ENCODE assay signal across 27 mouse cellular contexts in genomic region chr9:65239176-65239575, GRCm38 (mm10). TPM values are rescaled to one million over a fixed set of nuclear protein-coding genes. Genes with fewer than 3 reads are reported as not detected.
A peak's percentile ranks its signal among the peaks of the same experiment; 100 is the strongest.
DNase-seq lines count a peak whose midpoint lies in the region; ATAC-seq and TF ChIP-seq lines count a peak whose summit lies in the region.
"Had no signal": no experiment of that assay in that cellular context is flagged by ENCODE, and none has a peak within 500 bp of the region (broad histone marks: within the 10 kb centered on the region; RNA-seq: fewer than 3 reads in every experiment).

No protein-coding gene starts in this region.

- 88% methylated on average over 4 of the region's 4 CpGs for WGBS in kidney, postnatal 0 days
- 64% methylated on average over 4 of the region's 4 CpGs for WGBS in lung, postnatal 0 days
- 89% methylated on average over 4 of the region's 4 CpGs for WGBS in neural tube, embryonic 13.5 days
- 61% methylated on average over 4 of the region's 4 CpGs for WGBS in intestine, embryonic 16.5 days

- H3K4me3 ChIP-seq in kidney, postnatal 0 days (replicated peaks; ENCODE audit: low read depth, low read length), result no peak overlapping the region
- H3K4me3 ChIP-seq in lung, postnatal 0 days (ENCODE audit: low read depth, low read length), result no peak overlapping the region
- no peak overlapping the region for H3K4me3 ChIP-seq in neural tube, embryonic 13.5 days
- no peak overlapping the region for H3K4me3 ChIP-seq in intestine, embryonic 16.5 days (ENCODE audit: low read length)
- H3K4me3 ChIP-seq: embryonic facial prominence, embryonic 13.5 days; heart, embryonic 12.5 days; heart, embryonic 15.5 days; hindbrain, embryonic 10.5 days; hindbrain, embryonic 13.5 days had no signal

- peaks cover 15% of the 10 kb centered on the region for H3K4me1 ChIP-seq in kidney, postnatal 0 days (replicated peaks; ENCODE audit: insufficient read depth, low read length)
- H3K4me1 ChIP-seq in lung, postnatal 0 days (ENCODE audit: insufficient read depth, low read depth, low read length), result no peaks in the 10 kb centered on the region; the same call in 1 of the 2 replicates
- peaks cover 40% of the 10 kb centered on the region for H3K4me1 ChIP-seq in neural tube, embryonic 13.5 days (replicated peaks)
- H3K4me1 ChIP-seq in intestine, embryonic 16.5 days (ENCODE audit: control insufficient read depth, insufficient read depth, low read length), result peaks cover 26% of the 10 kb centered on the region
- H3K4me1 ChIP-seq: heart, embryonic 15.5 days had no signal

- no peak for DNase-seq in kidney, postnatal 0 days (ENCODE audit: low spot score)
- DNase-seq in kidney, adult 11 months, result no peak
- DNase-seq in lung, postnatal 0 days (ENCODE audit: low spot score), result peak; percentile 45
- no peak for DNase-seq in lung, postnatal 10 days
- no peak for DNase-seq in neural tube, embryonic 10.5 days (ENCODE audit: extremely low spot score, low spot score)
- no peak for DNase-seq in layer of hippocampus, postnatal 25 days (ENCODE audit: extremely low spot score in 1 of 2, low spot score in 1 of 2)
- DNase-seq: adrenal gland, adult 2 months; adrenal gland, postnatal 14 days; cerebellum, adult 11 months; cerebellum, adult 2 months; cerebellum, adult 9-11 months; cerebellum, postnatal 25 days; forebrain, postnatal 0 days; gastrocnemius, postnatal 25 days; heart, adult 18-20 months; heart, postnatal 10 days; heart, postnatal 36 days had no signal

- no peak overlapping the region for H3K4me2 ChIP-seq in kidney, postnatal 0 days (ENCODE audit: low read length)
- no peak overlapping the region for H3K4me2 ChIP-seq in lung, postnatal 0 days (replicated peaks; ENCODE audit: low read depth, low read length)
- no peak overlapping the region for H3K4me2 ChIP-seq in neural tube, embryonic 13.5 days
- no peak overlapping the region for H3K4me2 ChIP-seq in intestine, embryonic 16.5 days (ENCODE audit: low read depth, low read length)
- H3K4me2 ChIP-seq: embryonic facial prominence, embryonic 13.5 days; heart, embryonic 12.5 days; heart, embryonic 15.5 days; hindbrain, embryonic 13.5 days had no signal

- ATAC-seq in kidney, postnatal 0 days (replicated peaks; ENCODE audit: low FRiP score, low read depth), result no peak
- no peak for ATAC-seq in lung, postnatal 0 days
- no peak for ATAC-seq in neural tube, embryonic 13.5 days (ENCODE audit: low read depth)
- ATAC-seq in intestine, embryonic 16.5 days, result no peak
- ATAC-seq: CD4-positive, CD25-positive, alpha-beta regulatory T cell, adult 4 months; forebrain, embryonic 14.5 days; forebrain, postnatal 0 days had no signal

- H3K9me3 ChIP-seq in kidney, postnatal 0 days (replicated peaks; ENCODE audit: low read length), result no peaks in the 10 kb centered on the region
- no peaks in the 10 kb centered on the region for H3K9me3 ChIP-seq in lung, postnatal 0 days (ENCODE audit: low read length)
- H3K9me3 ChIP-seq in neural tube, embryonic 13.5 days, result no peaks in the 10 kb centered on the region
- no peaks in the 10 kb centered on the region for H3K9me3 ChIP-seq in intestine, embryonic 16.5 days (ENCODE audit: control insufficient read depth, low read length)
- H3K9me3 ChIP-seq: embryonic facial prominence, embryonic 13.5 days; heart, embryonic 12.5 days; heart, embryonic 15.5 days; hindbrain, embryonic 10.5 days; hindbrain, embryonic 13.5 days had no signal

- peak overlapping the region; percentile 70; the same call in 1 of the 2 replicates for H3K27ac ChIP-seq in kidney, postnatal 0 days
- H3K27ac ChIP-seq in lung, postnatal 0 days (ENCODE audit: low read length), result no peak overlapping the region
- H3K27ac ChIP-seq in neural tube, embryonic 13.5 days (replicated peaks), result 0 out of 2 replicates have a peak overlapping the region, but pooled peaks have one; percentile 18
- peak overlapping the region; percentile 43; the same call in 1 of the 2 replicates for H3K27ac ChIP-seq in intestine, embryonic 16.5 days (ENCODE audit: low read length)
- H3K27ac ChIP-seq: heart, embryonic 15.5 days; hindbrain, embryonic 10.5 days had no signal

- TF ChIP-seq EP300 in lung, postnatal 0 days (IDR thresholded peaks at IDR 0.05), result no peak

- H3K9ac ChIP-seq in kidney, postnatal 0 days (ENCODE audit: low read depth, low read length), result no peak overlapping the region
- H3K9ac ChIP-seq in lung, postnatal 0 days (replicated peaks; ENCODE audit: low read depth), result no peak overlapping the region
- no peak overlapping the region for H3K9ac ChIP-seq in neural tube, embryonic 13.5 days
- H3K9ac ChIP-seq in intestine, embryonic 16.5 days (ENCODE audit: low read depth, low read length), result no peak overlapping the region
- H3K9ac ChIP-seq: embryonic facial prominence, embryonic 13.5 days; forebrain, postnatal 0 days; heart, embryonic 12.5 days; heart, embryonic 15.5 days had no signal

- H3K36me3 ChIP-seq in kidney, postnatal 0 days (ENCODE audit: insufficient read depth, low read length), result no peaks in the 10 kb centered on the region
- no peaks in the 10 kb centered on the region for H3K36me3 ChIP-seq in lung, postnatal 0 days (ENCODE audit: insufficient read depth, low read length)
- H3K36me3 ChIP-seq in neural tube, embryonic 13.5 days, result 0 out of 2 replicates have a peak, but pooled peaks cover 5% of the 10 kb centered on the region
- H3K36me3 ChIP-seq in intestine, embryonic 16.5 days (ENCODE audit: control insufficient read depth, insufficient read depth, low read length), result no peaks in the 10 kb centered on the region; the same call in none of the 2 replicates

- H3K27me3 ChIP-seq in kidney, postnatal 0 days (ENCODE audit: insufficient read depth, low read length), result no peaks in the 10 kb centered on the region
- no peaks in the 10 kb centered on the region for H3K27me3 ChIP-seq in lung, postnatal 0 days (replicated peaks; ENCODE audit: insufficient read depth, low read length)
- no peaks in the 10 kb centered on the region for H3K27me3 ChIP-seq in neural tube, embryonic 13.5 days
- H3K27me3 ChIP-seq in intestine, embryonic 16.5 days (replicated peaks; ENCODE audit: control insufficient read depth, insufficient read depth, low read length), result no peaks in the 10 kb centered on the region; the same call in 1 of the 2 replicates
- H3K27me3 ChIP-seq: embryonic facial prominence, embryonic 13.5 days; heart, embryonic 12.5 days; heart, embryonic 15.5 days; hindbrain, embryonic 13.5 days had no signal

- TF ChIP-seq CTCF in kidney, postnatal 0 days (IDR thresholded peaks at IDR 0.05; ENCODE audit: low read depth), result no peak
- TF ChIP-seq CTCF in lung, postnatal 0 days (IDR thresholded peaks at IDR 0.05), result no peak

RNA-seq across cellular contexts. Expression of gene Cilp, which starts 25.8 kb away (rescaled TPM):
- 0.33 and 0.51 TPM in 2 replicates for polyA plus RNA-seq in kidney, postnatal 0 days (2015; fragmentation: Nextera tagmentation; extraction: Ambion mirVana)
- polyA plus RNA-seq in lung, postnatal 0 days (2015; fragmentation: Nextera tagmentation; extraction: Ambion mirVana), result 0.08 and 0.13 TPM in 2 replicates
- 0.36 and 0.53 TPM in 2 replicates for polyA plus RNA-seq in neural tube, embryonic 13.5 days (2015; fragmentation: Nextera tagmentation; extraction: Ambion mirVana)
- 1.7 and 2.0 TPM in 2 replicates for polyA plus RNA-seq in intestine, embryonic 16.5 days (2015; fragmentation: Nextera tagmentation; extraction: Ambion mirVana)
- total RNA-seq in layer of hippocampus, postnatal 25 days (2021), result not detected
- total RNA-seq: MEL had no signal
- polyA plus RNA-seq: CD4-positive, CD25-positive, alpha-beta regulatory T cell, adult 4 months; heart, embryonic 12.5 days had no signal

RNA-seq across cellular contexts. Expression of gene Parp16, which starts 44.0 kb away (rescaled TPM):
- 8.4 and 8.6 TPM in 2 replicates for polyA plus RNA-seq in kidney, postnatal 0 days (2015; fragmentation: Nextera tagmentation; extraction: Ambion mirVana)
- 5.3 and 5.4 TPM in 2 replicates for polyA plus RNA-seq in lung, postnatal 0 days (2015; fragmentation: Nextera tagmentation; extraction: Ambion mirVana)
- 5.4 and 6.8 TPM in 2 replicates for polyA plus RNA-seq in neural tube, embryonic 13.5 days (2015; fragmentation: Nextera tagmentation; extraction: Ambion mirVana)
- polyA plus RNA-seq in intestine, embryonic 16.5 days (2015; fragmentation: Nextera tagmentation; extraction: Ambion mirVana), result 10.8 and 11.0 TPM in 2 replicates
- total RNA-seq in layer of hippocampus, postnatal 25 days (2021), result 1 to 10 TPM; 3.7 to 4.6 TPM

RNA-seq across cellular contexts. Expression of gene Clpx, which starts 54.9 kb away (rescaled TPM):
- polyA plus RNA-seq in kidney, postnatal 0 days (2015; fragmentation: Nextera tagmentation; extraction: Ambion mirVana), result 59.5 and 62.3 TPM in 2 replicates
- polyA plus RNA-seq in lung, postnatal 0 days (2015; fragmentation: Nextera tagmentation; extraction: Ambion mirVana), result 38.8 and 43.5 TPM in 2 replicates
- polyA plus RNA-seq in neural tube, embryonic 13.5 days (2015; fragmentation: Nextera tagmentation; extraction: Ambion mirVana), result 42.9 and 43.6 TPM in 2 replicates
- 46.6 and 49.7 TPM in 2 replicates for polyA plus RNA-seq in intestine, embryonic 16.5 days (2015; fragmentation: Nextera tagmentation; extraction: Ambion mirVana)
- total RNA-seq in layer of hippocampus, postnatal 25 days (2021), result 10 to 100 TPM; 32.8 to 33.3 TPM
